Mouse (Mus musculus) lung, postnatal 0 days (tissue): ENCODE data around the gene Cd180. TPM values are rescaled to one million over a fixed set of nuclear protein-coding genes. Genes with fewer than 3 reads are reported as not detected.
A peak's percentile ranks its signal among the peaks of the same experiment; 100 is the strongest.

Experiments
- ATAC-seq: fragments of 200-750 bp; cut with Nextera tagmentation; 2 replicates; pipeline ENCODE4 v1.8.0; 2017; ENCODE audit warnings: moderate library complexity
- DNase-seq: peaks from one replicate; pipeline ENCODE4 v3.0.0-alpha.2; 2016; ENCODE audit warnings: low spot score
- H3K27ac ChIP-seq: fragments of 300-500 bp; sonication (generic); 2 replicates; pipeline ENCODE4 v1.5.1; 2014; ENCODE audit warnings: antibody characterized with exemption, mild to moderate bottlenecking, low read length, mixed read lengths
- H3K27me3 ChIP-seq: fragments of 300-500 bp; sonication (generic); replicated peaks from 2 replicates; pipeline ENCODE4 v1.6.1; 2014; ENCODE audit warnings: low read length, mixed read lengths; ENCODE audit not compliant: insufficient read depth
- H3K36me3 ChIP-seq: fragments of 300-500 bp; sonication (generic); 2 replicates; pipeline ENCODE4 v1.6.1; 2014; ENCODE audit warnings: low read length, mixed read lengths; ENCODE audit not compliant: insufficient read depth
- H3K4me1 ChIP-seq: fragments of 300-500 bp; sonication (generic); 2 replicates; pipeline ENCODE4 v1.6.1; 2014; ENCODE audit warnings: antibody characterized with exemption, low read depth, low read length, mixed read lengths; ENCODE audit not compliant: insufficient read depth
- H3K4me2 ChIP-seq: fragments of 300-500 bp; sonication (generic); replicated peaks from 2 replicates; pipeline ENCODE4 v1.6.1; 2014; ENCODE audit warnings: low read depth, mild to moderate bottlenecking, low read length, moderate library complexity, mixed read lengths
- H3K4me3 ChIP-seq: fragments of 300-500 bp; sonication (generic); 2 replicates; pipeline ENCODE4 v1.5.1; 2014; ENCODE audit warnings: low read depth, low read length
- H3K9ac ChIP-seq: fragments of 300-500 bp; sonication (generic); replicated peaks from 2 replicates; pipeline ENCODE4 v1.6.1; 2014; ENCODE audit warnings: low read depth, mild to moderate bottlenecking
- H3K9me3 ChIP-seq: fragments of 300-500 bp; sonication (generic); 2 replicates; pipeline ENCODE4 v1.6.1; 2016; ENCODE audit warnings: low read length, mixed read lengths
- CTCF ChIP-seq: IDR thresholded peaks from 2 replicates; pipeline ENCODE4 v1.5.1; 2016; ENCODE audit warnings: antibody characterized with exemption, mild to moderate bottlenecking
- EP300 ChIP-seq: IDR thresholded peaks from 2 replicates; pipeline ENCODE4 v1.6.1; 2016; ENCODE audit warnings: antibody characterized with exemption, mild to moderate bottlenecking, control low read depth
- WGBS: fragments of 180-500 bp; shearing (Covaris S2); extraction: QIAGEN DNeasy Blood & Tissue Kit; methylation state at CpG from one replicate; pipeline ENCODE4 v1.1.7; 2014; 5-methylcytosine and 5-hydroxymethylcytosine counted together
- polyA plus RNA-seq: library from polyadenylated mRNA; unstranded; fragments of >200 nt; fragmentation: Nextera tagmentation; extraction: Ambion mirVana; gene quantifications from 2 replicates; pipeline ENCODE4 v1.2.1, GENCODE M21; 2015

Cd180 gene
- polyA plus RNA-seq, 1 experiment from 2014 or later: 0.67 TPM

DNA sequence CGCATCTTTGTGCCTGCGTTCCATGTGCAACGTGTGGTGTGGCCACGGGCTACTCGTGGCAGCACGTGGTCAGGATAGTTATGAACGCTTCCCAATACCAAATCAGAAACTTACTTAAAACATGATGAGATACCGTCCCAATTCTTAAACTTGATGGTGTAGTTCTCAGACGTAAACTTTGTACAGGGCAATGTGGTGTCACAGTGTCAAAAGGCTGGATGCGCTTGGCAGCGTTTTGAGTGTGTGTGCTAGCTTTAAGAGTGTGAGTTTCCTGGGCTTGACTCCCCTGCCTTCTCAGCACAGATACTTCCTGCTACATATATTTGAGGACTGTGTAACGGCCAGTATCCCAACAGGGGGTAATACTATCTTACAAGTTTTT lies 27.1 kb upstream of the Cd180 start:
- ATAC-seq (no peak), DNase-seq (no peak)
- H3K4me2 ChIP-seq: no peak overlapping the region
- no peak overlapping the region for H3K4me3 ChIP-seq
- H3K9me3 ChIP-seq: no peaks in the 10 kb centered on the region
- peaks cover 6% of the 10 kb centered on the region; the same call in 1 of the 2 replicates for H3K4me1 ChIP-seq
- no peak overlapping the region for H3K9ac ChIP-seq
- no peaks in the 10 kb centered on the region for H3K27me3 ChIP-seq
- 70% methylated on average over 12 of the region's 12 CpGs for WGBS
- H3K36me3 ChIP-seq: no peaks in the 10 kb centered on the region
- H3K27ac ChIP-seq: no peak overlapping the region
- TF ChIP-seq EP300: no peak
- no peak for TF ChIP-seq CTCF

DNA sequence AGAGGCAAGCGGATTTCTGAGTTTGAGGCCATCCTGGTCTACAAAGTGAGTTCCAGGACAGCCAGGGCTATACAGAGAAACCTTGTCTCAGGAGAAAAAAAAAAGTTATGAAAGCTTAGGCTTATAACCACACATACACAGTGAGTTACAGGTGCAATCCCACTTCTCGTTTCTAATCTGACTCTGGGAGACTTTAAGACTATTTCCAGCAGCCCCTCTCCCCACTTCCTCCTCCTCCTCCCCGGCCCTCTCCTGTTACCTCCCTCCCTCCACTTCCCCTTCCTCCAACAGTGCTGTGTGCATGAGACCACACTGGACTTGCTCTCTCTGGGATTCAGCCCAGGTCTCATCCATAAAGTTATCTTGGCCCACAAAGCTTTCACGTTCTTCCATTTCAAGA lies 26.6 kb upstream of the Cd180 start:
- H3K4me3 ChIP-seq: no peak overlapping the region
- no peaks in the 10 kb centered on the region for H3K9me3 ChIP-seq
- peaks cover 6% of the 10 kb centered on the region; the same call in 1 of the 2 replicates for H3K4me1 ChIP-seq
- TF ChIP-seq CTCF: no peak
- TF ChIP-seq EP300: no peak
- H3K9ac ChIP-seq: no peak overlapping the region
- ATAC-seq (no peak), DNase-seq (no peak)
- WGBS: 60% methylated on average over 4 of the region's 4 CpGs
- no peaks in the 10 kb centered on the region for H3K36me3 ChIP-seq
- H3K27ac ChIP-seq: no peak overlapping the region
- no peaks in the 10 kb centered on the region for H3K27me3 ChIP-seq
- no peak overlapping the region for H3K4me2 ChIP-seq

DNA sequence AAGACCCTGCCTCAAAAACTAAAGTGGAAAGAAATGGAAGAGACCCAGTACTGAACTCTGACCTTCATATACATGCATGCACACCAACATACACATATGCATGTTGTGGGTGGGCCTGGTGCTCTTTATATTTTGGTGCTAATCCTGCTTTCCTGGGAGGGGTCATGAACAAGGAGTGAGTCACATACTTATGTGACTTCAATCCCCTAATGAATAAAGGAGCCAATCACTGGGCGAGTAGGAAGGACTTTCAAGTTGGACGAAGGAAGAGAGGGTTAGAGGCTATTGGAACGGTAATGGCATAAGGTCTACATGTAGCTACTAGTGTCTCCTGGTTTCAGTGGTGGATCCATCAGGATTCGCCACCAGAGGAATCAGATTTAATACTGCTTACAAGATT lies 26.0 kb upstream of the Cd180 start:
- no peaks in the 10 kb centered on the region for H3K9me3 ChIP-seq
- no peak for ATAC-seq
- no peak overlapping the region for H3K4me3 ChIP-seq
- peaks cover 6% of the 10 kb centered on the region; the same call in 1 of the 2 replicates for H3K4me1 ChIP-seq
- H3K27ac ChIP-seq: no peak overlapping the region
- TF ChIP-seq EP300 (no peak), CTCF (no peak)
- no peak overlapping the region for H3K9ac ChIP-seq
- H3K36me3 ChIP-seq: no peaks in the 10 kb centered on the region
- DNase-seq: no peak
- H3K4me2 ChIP-seq: no peak overlapping the region
- H3K27me3 ChIP-seq: no peaks in the 10 kb centered on the region
- WGBS: 88% methylated on average over 4 of the region's 4 CpGs

DNA sequence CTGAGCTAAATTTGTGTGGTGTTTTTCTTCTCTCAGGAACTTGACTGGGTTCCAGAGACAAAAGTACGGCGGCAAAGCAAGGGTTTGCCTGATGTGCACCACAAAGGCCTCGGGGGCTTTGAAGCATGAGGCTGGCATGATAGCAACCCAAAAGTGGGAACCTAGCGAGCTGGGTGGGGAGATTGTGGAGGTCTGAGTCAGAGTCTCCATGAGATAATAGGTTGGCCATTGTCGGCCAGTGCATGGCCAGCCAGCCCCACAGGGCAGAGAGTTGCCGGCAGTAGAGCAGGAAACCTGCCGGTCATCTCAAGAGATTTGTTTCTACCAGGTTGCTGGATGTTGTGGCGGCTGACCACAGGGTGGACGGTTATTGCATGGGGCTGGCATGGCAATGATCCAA lies 25.5 kb upstream of the Cd180 start:
- Histone ChIP-seq H3K9me3 (no peaks in the 10 kb centered on the region), H3K36me3 (no peaks in the 10 kb centered on the region), H3K4me3 (no peak overlapping the region), H3K27ac (no peak overlapping the region), H3K9ac (no peak overlapping the region), H3K27me3 (no peaks in the 10 kb centered on the region), H3K4me1 (peaks cover 6% of the 10 kb centered on the region; the same call in 1 of the 2 replicates), H3K4me2 (no peak overlapping the region)
- DNase-seq (no peak), ATAC-seq (no peak)
- TF ChIP-seq EP300 (no peak), CTCF (no peak)
- WGBS: 84% methylated on average over 9 of the region's 9 CpGs

DNA sequence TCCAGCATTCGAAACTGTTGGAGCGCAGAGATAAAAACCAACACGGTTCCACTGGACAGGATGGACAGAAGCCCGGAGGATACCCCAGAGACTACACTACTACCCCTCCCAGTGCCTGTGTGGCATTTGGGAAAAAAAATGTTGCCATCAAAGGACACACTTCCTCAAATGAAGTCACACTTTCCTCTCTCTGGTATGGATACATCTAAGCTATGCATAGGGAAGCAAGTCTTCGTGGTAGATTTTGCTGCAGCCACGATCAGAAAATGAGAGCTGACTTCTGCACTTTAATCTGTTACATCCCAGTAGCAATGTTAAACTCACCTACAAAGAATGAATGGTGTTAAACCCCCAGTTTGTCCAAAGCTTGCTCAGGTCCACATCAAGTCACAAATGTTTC lies 24.4 kb upstream of the Cd180 start:
- WGBS: 76% methylated on average over 6 of the region's 6 CpGs
- ATAC-seq: no peak
- no peak for DNase-seq

DNA sequence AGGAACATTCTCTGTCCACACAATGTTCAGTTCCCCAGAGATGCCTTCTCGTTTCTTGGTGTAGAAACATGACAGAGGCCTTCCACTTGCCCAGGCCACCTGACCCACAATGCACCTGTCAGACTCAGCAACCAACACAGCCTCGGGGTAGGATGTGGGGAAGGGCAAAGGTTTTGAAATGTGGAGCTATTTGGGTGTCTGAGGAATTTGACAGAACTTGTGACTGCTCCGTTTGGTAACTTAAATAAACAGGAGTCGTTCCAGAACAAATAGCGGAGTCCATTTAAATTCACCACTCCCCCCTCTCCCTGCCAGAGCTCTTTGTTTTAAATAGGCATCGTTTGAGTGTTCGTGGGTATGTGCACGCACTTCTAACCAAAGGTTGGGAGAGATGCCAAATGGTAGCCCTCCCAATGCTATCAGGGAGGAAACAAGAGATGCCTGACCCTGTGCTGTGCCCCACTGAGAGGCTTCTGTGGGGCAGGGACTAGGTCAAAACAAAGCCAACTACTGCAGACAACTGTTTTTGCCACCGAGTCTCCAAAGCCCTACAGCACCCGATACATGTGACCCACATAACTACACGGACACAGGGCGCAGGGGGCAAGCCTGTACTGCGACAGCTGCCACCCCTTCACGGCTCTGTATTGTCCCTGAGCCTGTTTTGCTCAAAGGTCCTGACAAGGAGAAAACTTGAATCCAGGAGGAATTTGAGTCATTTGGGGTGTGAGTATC lies 23.7 kb upstream of the Cd180 start:
- TF ChIP-seq CTCF (no peak), EP300 (no peak)
- Histone ChIP-seq H3K27me3 (no peaks in the 10 kb centered on the region), H3K9ac (no peak overlapping the region), H3K4me2 (no peak overlapping the region), H3K4me3 (no peak overlapping the region), H3K27ac (no peak overlapping the region), H3K9me3 (no peaks in the 10 kb centered on the region), H3K4me1 (peaks cover 6% of the 10 kb centered on the region; the same call in 1 of the 2 replicates), H3K36me3 (no peaks in the 10 kb centered on the region)
- WGBS: 23% methylated on average over 14 of the region's 14 CpGs
- DNase-seq: peak; percentile 58
- peak; percentile 54 for ATAC-seq

More for the DNA sequence above, 24.4 kb upstream of the Cd180 start:
- Histone ChIP-seq H3K4me2 (no peak overlapping the region), H3K27ac (no peak overlapping the region), H3K36me3 (no peaks in the 10 kb centered on the region), H3K27me3 (no peaks in the 10 kb centered on the region), H3K9me3 (no peaks in the 10 kb centered on the region), H3K4me3 (no peak overlapping the region), H3K9ac (no peak overlapping the region), H3K4me1 (peaks cover 6% of the 10 kb centered on the region; the same call in 1 of the 2 replicates)
- TF ChIP-seq EP300 (no peak), CTCF (no peak)
